Mouse (Mus musculus): ENCODE results near the gene Trak2. TPM values are rescaled to one million over a fixed set of nuclear protein-coding genes. Genes with fewer than 3 reads are reported as not detected.

Gene Trak2
- 19.2 and 26.4 TPM in 2 replicates for polyA plus RNA-seq (2012; rRNA removed)

DNA sequence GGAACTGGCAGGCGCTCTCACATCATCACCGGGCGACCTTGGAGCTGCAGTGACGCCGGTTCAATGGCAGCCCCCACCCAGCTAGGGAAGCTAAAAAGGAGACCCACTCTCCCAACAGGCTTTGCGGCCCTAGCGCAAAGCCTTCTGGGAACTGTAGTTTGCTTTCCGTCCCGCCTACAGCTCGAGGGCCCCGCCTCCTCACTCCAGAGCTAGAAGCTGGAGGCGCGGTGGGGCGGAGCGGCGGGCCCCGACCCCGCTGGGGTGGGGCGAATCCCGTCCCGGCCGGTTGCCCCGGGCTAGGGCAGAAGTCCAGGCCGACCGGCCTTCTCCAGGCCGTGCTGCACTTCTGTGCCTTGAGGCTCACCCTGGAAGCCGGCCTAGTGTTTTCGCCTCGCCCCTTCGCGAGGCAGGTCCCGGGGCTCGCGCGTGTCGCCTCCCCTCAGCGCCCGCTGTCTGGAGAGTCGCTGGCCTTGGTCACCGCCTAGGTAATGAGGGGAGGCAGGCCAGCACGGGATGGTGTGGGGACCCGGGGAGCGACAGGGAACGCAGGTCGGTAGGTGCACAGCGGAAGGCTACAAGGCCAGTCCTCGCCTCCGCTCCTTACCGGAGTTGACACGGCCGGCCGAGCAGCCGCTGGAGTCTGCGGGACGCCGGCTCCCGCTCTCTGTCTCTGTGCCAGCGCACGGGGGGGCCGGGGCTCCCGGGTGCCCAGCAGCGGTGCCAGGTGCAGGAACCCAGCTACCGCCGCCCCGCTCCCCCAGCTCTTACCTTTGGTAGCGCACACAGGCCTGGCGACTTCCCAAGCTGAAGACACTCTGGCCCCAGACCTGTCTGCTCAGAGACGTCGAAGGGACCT lies at the start of gene Trak2, which contains the start of gene Stradb:
Trak2 (minus strand) TSS at position 65 of the 856 bp plus-strand sequence.
Stradb (plus strand) TSS at position 157 of the 856 bp plus-strand sequence.
- TF ChIP-seq CTCF (IDR thresholded peaks at IDR 0.05; ENCODE audit: borderline replicate concordance, extremely low read depth, insufficient read depth, insufficient read length) (no peak), POLR2A (IDR thresholded peaks at IDR 0.05; ENCODE audit: borderline replicate concordance, extremely low read depth, insufficient read depth, insufficient read length, poor library complexity, severe bottlenecking) (peak; percentile 88)
- peak; percentile 99 for DNase-seq (ENCODE audit: low read depth)

DNA sequence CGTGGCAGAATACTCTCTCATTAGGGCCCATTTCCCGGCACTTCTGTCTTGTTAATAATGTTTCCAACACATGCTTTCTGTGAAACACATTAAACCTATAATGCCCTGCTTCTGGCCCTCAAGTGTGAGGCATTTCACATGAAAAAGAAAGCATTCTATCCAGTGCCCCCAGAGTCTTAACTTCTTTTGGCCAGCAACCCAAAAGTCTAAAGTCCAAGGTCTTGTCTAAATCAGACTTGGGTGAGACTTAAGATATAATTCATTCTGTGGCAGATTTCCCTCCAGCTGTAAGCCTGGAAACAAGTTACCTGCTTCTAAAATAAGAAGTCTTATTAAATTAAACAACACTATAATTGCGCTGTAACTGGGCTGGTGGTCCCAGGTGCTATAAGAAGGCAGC lies 48.3 kb upstream of the Trak2 start:
- no peak for DNase-seq (ENCODE audit: low read depth)

GRCm38 (mm10) chr1:59009250-59009649 lies 36.0 kb upstream of the Trak2 start:
- no peak for TF ChIP-seq POLR2A (IDR thresholded peaks at IDR 0.05; ENCODE audit: borderline replicate concordance, extremely low read depth, insufficient read depth, insufficient read length, poor library complexity, severe bottlenecking)
- TF ChIP-seq CTCF (IDR thresholded peaks at IDR 0.05; ENCODE audit: borderline replicate concordance, extremely low read depth, insufficient read depth, insufficient read length) = peak; percentile 21; the same call in 1 of the 2 replicates
- DNase-seq (ENCODE audit: low read depth) = peak; percentile 46

More for the DNA sequence above, 48.3 kb upstream of the Trak2 start:
- no peak for TF ChIP-seq POLR2A (IDR thresholded peaks at IDR 0.05; ENCODE audit: borderline replicate concordance, extremely low read depth, insufficient read depth, insufficient read length, poor library complexity, severe bottlenecking)

DNA sequence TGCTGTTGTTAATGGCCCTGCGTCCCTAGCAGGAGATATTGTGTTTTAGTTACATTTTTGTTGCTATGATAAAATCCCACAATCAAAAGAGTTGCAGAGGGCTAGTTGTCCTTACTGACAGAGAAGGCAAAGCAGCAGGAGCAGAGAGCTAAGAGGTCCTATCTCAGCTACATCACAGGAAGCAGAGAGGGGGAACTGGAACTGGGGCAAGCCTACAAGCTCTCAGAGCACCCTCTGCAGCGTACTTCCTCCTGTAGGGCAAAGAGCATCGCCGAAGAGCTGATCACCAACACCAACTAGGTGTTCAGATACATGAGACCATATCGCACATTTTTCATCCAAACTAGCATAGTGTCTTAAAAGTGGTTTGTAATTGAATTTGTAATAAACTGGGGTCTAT lies 22.1 kb upstream of the Trak2 start:
- TF ChIP-seq POLR2A (IDR thresholded peaks at IDR 0.05; ENCODE audit: borderline replicate concordance, extremely low read depth, insufficient read depth, insufficient read length, poor library complexity, severe bottlenecking) = no peak
- no peak for DNase-seq (ENCODE audit: low read depth)

DNA sequence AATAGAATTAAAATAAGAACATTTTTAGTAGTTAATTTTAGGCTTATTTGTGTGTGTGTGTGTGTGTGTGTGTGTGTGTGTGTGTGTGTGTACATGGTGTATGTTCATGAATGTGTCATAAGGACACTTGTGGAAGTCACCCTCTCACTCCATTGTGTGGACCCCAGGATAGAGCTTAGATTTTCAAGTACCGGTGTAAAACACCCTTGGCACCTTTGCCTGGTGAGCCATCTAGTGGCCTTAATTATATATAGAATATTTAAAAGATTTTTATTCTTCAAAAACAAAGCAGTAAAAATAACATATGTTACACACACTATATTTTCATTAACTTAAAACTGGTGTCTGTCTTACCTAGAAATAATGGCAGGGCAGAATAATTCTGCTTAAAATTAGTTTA lies 20.5 kb upstream of the Trak2 start:
- DNase-seq (ENCODE audit: low read depth) = peak; percentile 40
- no peak for TF ChIP-seq CTCF (IDR thresholded peaks at IDR 0.05; ENCODE audit: borderline replicate concordance, extremely low read depth, insufficient read depth, insufficient read length)
- TF ChIP-seq POLR2A (IDR thresholded peaks at IDR 0.05; ENCODE audit: borderline replicate concordance, extremely low read depth, insufficient read depth, insufficient read length, poor library complexity, severe bottlenecking) = no peak

DNA sequence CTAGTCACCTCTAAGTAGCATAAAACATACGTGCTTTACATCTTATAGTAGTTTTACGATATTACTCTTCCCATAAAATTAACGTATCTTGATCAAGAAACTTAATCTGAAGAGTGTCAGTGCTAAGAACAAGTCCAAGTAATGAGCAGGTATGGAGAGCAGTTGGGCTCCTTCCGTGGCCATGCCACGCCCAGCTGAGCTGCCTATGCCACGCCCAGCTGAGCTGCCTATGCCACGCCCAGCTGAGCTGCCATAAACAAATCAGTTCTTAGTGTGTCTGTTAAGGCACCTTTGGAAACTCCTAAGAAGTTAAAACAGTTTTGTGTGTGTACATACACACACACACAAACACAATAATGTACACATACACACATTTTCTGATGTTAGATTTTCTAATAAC lies 19.9 kb upstream of the Trak2 start:
- TF ChIP-seq CTCF (IDR thresholded peaks at IDR 0.05; ENCODE audit: borderline replicate concordance, extremely low read depth, insufficient read depth, insufficient read length) (no peak), POLR2A (IDR thresholded peaks at IDR 0.05; ENCODE audit: borderline replicate concordance, extremely low read depth, insufficient read depth, insufficient read length, poor library complexity, severe bottlenecking) (no peak)
- DNase-seq (ENCODE audit: low read depth) = no peak

DNA sequence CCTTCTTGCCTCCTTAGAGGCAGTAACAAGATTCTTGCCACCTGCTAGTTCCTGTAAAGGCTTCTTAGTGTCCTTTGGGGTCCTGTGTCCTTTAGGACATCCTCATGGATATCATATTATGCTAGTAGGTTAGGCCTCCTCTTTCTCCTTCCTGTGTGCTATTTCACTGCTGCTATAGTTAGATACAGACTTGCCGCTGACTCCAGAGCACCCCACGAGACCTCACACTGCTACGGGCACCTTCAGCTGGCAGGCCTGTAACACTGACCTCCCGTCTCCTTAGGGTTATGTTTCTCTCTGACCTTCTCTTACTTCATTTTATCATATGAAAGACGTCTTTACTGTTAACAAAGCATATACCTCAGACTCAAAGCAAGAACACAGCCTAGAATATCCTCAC lies 11.4 kb upstream of the Trak2 start:
- TF ChIP-seq CTCF (IDR thresholded peaks at IDR 0.05; ENCODE audit: borderline replicate concordance, extremely low read depth, insufficient read depth, insufficient read length) (no peak), POLR2A (IDR thresholded peaks at IDR 0.05; ENCODE audit: borderline replicate concordance, extremely low read depth, insufficient read depth, insufficient read length, poor library complexity, severe bottlenecking) (no peak)
- DNase-seq (ENCODE audit: low read depth) = no peak

- TF ChIP-seq POLR2A (IDR thresholded peaks at IDR 0.05; ENCODE audit: borderline replicate concordance, extremely low read depth, insufficient read depth, insufficient read length, poor library complexity, severe bottlenecking) (no peak), CTCF (IDR thresholded peaks at IDR 0.05; ENCODE audit: borderline replicate concordance, extremely low read depth, insufficient read depth, insufficient read length) (no peak)
- DNase-seq (ENCODE audit: low read depth) = no peak
Measured at GRCm38 (mm10) chr1:58982276-58982675, 9.0 kb upstream of the Trak2 start.

DNA sequence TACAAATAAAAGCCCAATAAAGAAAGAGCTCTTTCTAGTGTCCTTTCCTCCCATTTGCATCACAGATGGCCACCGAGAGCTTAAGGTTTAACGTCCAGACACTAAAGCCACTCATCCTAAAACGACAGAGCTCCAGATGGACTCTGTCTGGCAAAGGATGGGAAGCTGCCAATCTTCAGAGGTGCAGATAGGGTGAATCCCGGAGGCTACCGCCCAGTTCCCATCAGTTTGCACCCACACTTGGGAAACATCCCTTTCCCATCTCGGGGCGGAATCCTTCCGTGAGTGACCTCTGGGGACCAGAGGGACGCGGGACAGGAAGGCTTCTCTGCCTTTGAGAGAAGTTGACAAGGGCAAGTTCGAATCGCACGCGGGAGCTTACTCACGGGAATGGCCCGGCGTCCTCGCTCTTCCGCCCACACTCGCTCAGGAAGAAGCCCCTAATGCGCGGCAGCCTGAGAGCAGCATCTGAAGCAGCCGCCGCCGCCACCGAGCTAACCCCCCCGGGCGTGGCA lies 322 bp downstream of the Trak2 start:
- DNase-seq (ENCODE audit: low read depth) = no peak
- no peak for TF ChIP-seq CTCF (IDR thresholded peaks at IDR 0.05; ENCODE audit: borderline replicate concordance, extremely low read depth, insufficient read depth, insufficient read length)
- no peak for TF ChIP-seq POLR2A (IDR thresholded peaks at IDR 0.05; ENCODE audit: borderline replicate concordance, extremely low read depth, insufficient read depth, insufficient read length, poor library complexity, severe bottlenecking)

DNA sequence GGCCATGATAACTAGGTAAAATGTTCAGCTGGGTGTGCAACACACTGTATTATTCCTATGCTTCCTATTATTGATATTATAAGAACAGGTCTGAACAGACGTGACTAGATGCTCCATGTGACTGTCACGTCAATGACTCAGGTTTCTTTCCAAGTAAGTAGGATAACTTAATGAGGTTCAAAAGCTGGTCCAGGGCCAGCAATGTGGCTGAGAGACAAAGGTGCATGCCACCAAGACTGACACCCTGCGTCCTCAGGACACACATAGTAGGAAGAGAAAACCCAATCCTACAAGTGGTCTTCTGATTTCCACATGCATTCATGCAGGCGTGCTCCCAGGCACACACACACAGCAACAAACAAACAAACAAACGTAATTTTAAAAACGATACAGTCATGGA lies 2.1 kb downstream of the Trak2 start:
- DNase-seq (ENCODE audit: low read depth) = no peak
- TF ChIP-seq POLR2A (IDR thresholded peaks at IDR 0.05; ENCODE audit: borderline replicate concordance, extremely low read depth, insufficient read depth, insufficient read length, poor library complexity, severe bottlenecking) = no peak
- no peak for TF ChIP-seq CTCF (IDR thresholded peaks at IDR 0.05; ENCODE audit: borderline replicate concordance, extremely low read depth, insufficient read depth, insufficient read length)

DNA sequence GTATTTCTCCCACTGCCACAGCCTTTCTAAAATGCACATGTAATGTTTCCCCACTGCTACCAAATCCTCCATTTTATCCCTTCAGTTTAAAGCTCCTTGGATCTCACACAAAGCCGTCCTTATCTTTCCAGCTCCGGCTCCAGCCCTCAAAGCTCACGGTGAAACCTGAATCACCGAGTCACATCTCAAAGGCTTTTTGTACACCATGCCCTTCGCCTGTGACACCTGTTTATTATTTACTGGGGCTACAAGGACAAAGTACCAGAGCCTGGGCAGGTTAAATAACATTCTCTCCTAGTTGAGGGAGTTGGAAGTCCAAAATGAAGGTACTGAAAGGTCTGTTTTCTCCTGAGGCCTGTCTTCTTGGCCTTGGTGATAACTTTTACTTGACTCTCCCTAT lies 3.2 kb downstream of the Trak2 start:
- no peak for TF ChIP-seq POLR2A (IDR thresholded peaks at IDR 0.05; ENCODE audit: borderline replicate concordance, extremely low read depth, insufficient read depth, insufficient read length, poor library complexity, severe bottlenecking)
- no peak for TF ChIP-seq CTCF (IDR thresholded peaks at IDR 0.05; ENCODE audit: borderline replicate concordance, extremely low read depth, insufficient read depth, insufficient read length)
- no peak for DNase-seq (ENCODE audit: low read depth)

DNA sequence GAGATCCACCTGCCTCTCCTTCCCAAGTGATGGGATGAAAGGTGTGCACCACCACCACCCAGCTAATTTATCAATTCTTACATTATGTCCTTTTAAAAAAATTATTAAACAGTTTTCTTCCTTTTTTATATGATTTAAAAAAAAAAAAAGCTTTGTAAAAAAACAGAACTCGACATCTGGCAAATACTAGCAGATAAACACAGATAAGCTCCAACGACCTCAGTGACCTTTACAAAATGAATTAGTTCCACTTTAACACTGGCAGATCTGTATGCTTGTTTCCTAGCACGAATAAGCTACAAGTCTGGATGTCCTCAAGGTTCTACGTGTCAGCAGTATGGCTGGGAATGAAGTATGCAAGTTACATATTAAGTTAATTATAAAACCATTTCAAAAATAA lies 5.7 kb downstream of the Trak2 start:
- no peak for DNase-seq (ENCODE audit: low read depth)
- TF ChIP-seq CTCF (IDR thresholded peaks at IDR 0.05; ENCODE audit: borderline replicate concordance, extremely low read depth, insufficient read depth, insufficient read length) (no peak), POLR2A (IDR thresholded peaks at IDR 0.05; ENCODE audit: borderline replicate concordance, extremely low read depth, insufficient read depth, insufficient read length, poor library complexity, severe bottlenecking) (no peak)
